Comparison of ENCODE assay signal across 8 mouse cellular contexts in genomic region chr9:58281597-58281996, GRCm38 (mm10). TPM values are rescaled to one million over a fixed set of nuclear protein-coding genes. Genes with fewer than 3 reads are reported as not detected.
DNase-seq lines count a peak whose midpoint lies in the region; TF ChIP-seq lines count a peak whose summit lies in the region.

No protein-coding gene starts in this region.

- H3K36me3 ChIP-seq in testis, adult 2 months (ENCODE audit: control insufficient read depth, insufficient read depth, low read length) = no peaks in the 10 kb centered on the region

- H3K4me1 ChIP-seq in testis, adult 2 months (ENCODE audit: control insufficient read depth, insufficient read depth, low read length) = no peaks in the 10 kb centered on the region

- H3K27ac ChIP-seq in testis, adult 2 months (ENCODE audit: control insufficient read depth, insufficient read depth, low read depth, low read length) = no peak overlapping the region

- intact Hi-C loops in gastrocnemius, postnatal 14 days (cut with DNase I; ENCODE audit: low total_unique reads) = loop anchor here (5.0 kb wide), 1 partner anchor 39 kb away; no protein-coding TSS in a partner anchor

- no peak overlapping the region for H3K4me3 ChIP-seq in testis, adult 2 months (ENCODE audit: control insufficient read depth, low read depth, low read length)

- peak; percentile 68; the same call in 1 of the 2 replicates for TF ChIP-seq CTCF in testis, adult 2 months (IDR thresholded peaks at IDR 0.05; ENCODE audit: control insufficient read depth, insufficient read depth, insufficient replicate concordance, low read depth, low read length)

- peak; percentile 46 for DNase-seq in gastrocnemius, postnatal 10 days
- DNase-seq in gastrocnemius, postnatal 14 days = no peak
- no peak for DNase-seq in testis, postnatal 14 days (ENCODE audit: low spot score)
- DNase-seq in cerebellum, postnatal 10 days = peak; percentile 65 to 74
- DNase-seq in naive thymus-derived CD4-positive, alpha-beta T cell, adult 2 months (ENCODE audit: low read depth) = peak; percentile 80
- no peak for DNase-seq in layer of hippocampus, adult 9-10 months (ENCODE audit: low spot score)
- no peak for DNase-seq in frontal cortex, postnatal 25 days (ENCODE audit: low spot score in 2 of 2)

- H3K27me3 ChIP-seq in testis, adult 2 months (ENCODE audit: control insufficient read depth, insufficient read depth, low read length) = no peaks in the 10 kb centered on the region

- no peak for TF ChIP-seq POLR2A in testis, adult 2 months (IDR thresholded peaks at IDR 0.05; ENCODE audit: control insufficient read depth, low read depth, low read length)

RNA-seq across cellular contexts. Expression of gene Stoml1, which starts 28.6 kb away (rescaled TPM):
- 10 to 100 TPM in 1 of 2 experiments, 1 to 10 TPM in 1; 9.1 to 12.3 TPM for total RNA-seq in gastrocnemius, postnatal 10 days (2021)
- 1 to 10 TPM; 7.0 to 8.7 TPM for total RNA-seq in gastrocnemius, postnatal 14 days (2021)
- 11.0 and 11.5 TPM in 2 replicates for polyA plus RNA-seq in testis, adult 2 months (2012; rRNA removed)

RNA-seq across cellular contexts. Expression of gene Loxl1, which starts 31.4 kb away (rescaled TPM):
- 10 to 100 TPM; 50.1 to 70.0 TPM for total RNA-seq in gastrocnemius, postnatal 10 days (2021)
- 10 to 100 TPM; 29.2 to 46.7 TPM for total RNA-seq in gastrocnemius, postnatal 14 days (2021)
- 18.5 and 21.0 TPM in 2 replicates for polyA plus RNA-seq in testis, adult 2 months (2012; rRNA removed)

RNA-seq across cellular contexts. Expression of gene Pml, which starts 32.0 kb away (rescaled TPM):
- 10 to 100 TPM in 1 of 2 experiments, 1 to 10 TPM in 1; 7.3 to 12.6 TPM for total RNA-seq in gastrocnemius, postnatal 10 days (2021)
- 1 to 10 TPM; 5.2 to 7.5 TPM for total RNA-seq in gastrocnemius, postnatal 14 days (2021)
- polyA plus RNA-seq in testis, adult 2 months (2012; rRNA removed) = 1.8 and 2.9 TPM in 2 replicates

Comparison
In these comparisons a context has a peak if more than half of its experiments do, and no peak if none do; other contexts are left out.
1. DNase-seq: peak in gastrocnemius, postnatal 10 days (single experiment), cerebellum, postnatal 10 days (2 of 2) and naive thymus-derived CD4-positive, alpha-beta T cell, adult 2 months (single experiment); none in gastrocnemius, postnatal 14 days (single experiment), testis, postnatal 14 days (single experiment), layer of hippocampus, adult 9-10 months (single experiment) and frontal cortex, postnatal 25 days (0 of 2).